Mouse (Mus musculus): ENCODE data around the gene Cnih2.

- no peak for TF ChIP-seq CTCF (IDR thresholded peaks at IDR 0.05; ENCODE audit: borderline replicate concordance, control insufficient read depth, extremely low read depth, insufficient read depth, low read length, poor library complexity)
- TF ChIP-seq POLR2A (IDR thresholded peaks at IDR 0.05; ENCODE audit: control insufficient read depth, extremely low read depth, insufficient read depth, low read length, poor library complexity): no peak
Observed at GRCm38 (mm10) chr19:5051031-5051430, 47.3 kb downstream of the Cnih2 start.
